Mouse (Mus musculus) heart, postnatal 25 days (tissue): Measurements from ENCODE around the gene Rassf8. TPM values are rescaled to one million over a fixed set of nuclear protein-coding genes. Genes with fewer than 3 reads are reported as not detected.
A peak's percentile ranks its signal among the peaks of the same experiment; 100 is the strongest.

Experiments
- DNase-seq: peaks from one replicate; pipeline ENCODE4 v3.0.0; 2022; ENCODE audit warnings: low spot score
- intact Hi-C: fragments of 180-260 bp; cut with DNase I; formaldehyde crosslinking; loops from one replicate; pipeline ENCODE4 v1.15.1; 2025
- total RNA-seq, 2 experiments: library from RNA; stranded (reverse); gene quantifications; 2 replicates each; pipeline ENCODE4 v1.2.3; 2021

Rassf8 gene
- total RNA-seq, 2 experiments from 2014 or later: 56.4 to 56.8 TPM

DNA sequence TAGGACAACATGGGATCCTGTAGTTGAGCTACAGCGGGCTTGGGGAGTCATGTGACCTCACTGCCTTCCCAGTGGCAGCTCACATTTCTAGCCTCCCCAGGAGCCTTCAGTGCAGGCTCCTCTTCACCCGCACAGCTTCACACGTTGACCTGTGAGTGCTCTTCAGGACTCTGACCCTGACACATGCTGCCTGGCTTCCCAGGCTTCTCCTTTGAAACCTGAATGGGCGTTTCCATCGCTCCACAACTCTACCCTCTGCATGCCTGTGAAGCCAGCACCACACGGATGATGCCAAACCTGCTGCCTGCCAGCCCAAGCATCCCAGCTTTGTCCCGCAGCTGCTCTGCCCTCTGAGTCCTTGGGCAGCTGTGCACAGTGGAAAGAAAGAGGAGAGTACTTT lies 63.0 kb downstream of the Rassf8 start:
- intact Hi-C loops: no loop called here

DNA sequence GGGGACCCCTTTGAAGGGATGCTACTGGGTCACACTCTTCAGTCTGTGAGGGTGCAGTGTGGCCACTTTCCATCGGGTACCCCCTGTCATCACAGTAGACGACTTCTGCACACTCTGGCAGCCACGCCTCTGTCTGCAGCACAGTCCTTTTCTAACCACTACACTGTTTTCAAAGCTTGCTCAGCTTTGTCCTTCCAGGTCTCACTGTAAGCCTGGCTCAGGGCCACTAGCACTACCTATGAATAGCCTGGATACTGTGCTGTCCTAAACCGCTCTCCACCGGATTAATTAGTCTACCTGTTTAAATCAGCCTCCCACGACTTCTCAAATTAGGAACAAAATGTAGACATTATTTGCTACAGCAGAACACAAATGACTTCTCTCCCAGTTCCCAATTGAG lies 63.5 kb downstream of the Rassf8 start:
- intact Hi-C loops: no loop called here
- no peak for DNase-seq

More for the DNA sequence above, 63.0 kb downstream of the Rassf8 start:
- no peak for DNase-seq

GRCm38 (mm10) chr6:145811174-145811573 lies 64.6 kb downstream of the Rassf8 start:
- intact Hi-C loops: no loop called here

GRCm38 (mm10) chr6:145815200-145815599 lies 68.7 kb downstream of the Rassf8 start:
- intact Hi-C loops: no loop called here
- DNase-seq: no peak

More at GRCm38 (mm10) chr6:145811174-145811573, 64.6 kb downstream of the Rassf8 start:
- DNase-seq: no peak

- DNase-seq: no peak
- intact Hi-C loops: no loop called here
Measured at GRCm38 (mm10) chr6:145819151-145819550, 72.6 kb downstream of the Rassf8 start.

DNA sequence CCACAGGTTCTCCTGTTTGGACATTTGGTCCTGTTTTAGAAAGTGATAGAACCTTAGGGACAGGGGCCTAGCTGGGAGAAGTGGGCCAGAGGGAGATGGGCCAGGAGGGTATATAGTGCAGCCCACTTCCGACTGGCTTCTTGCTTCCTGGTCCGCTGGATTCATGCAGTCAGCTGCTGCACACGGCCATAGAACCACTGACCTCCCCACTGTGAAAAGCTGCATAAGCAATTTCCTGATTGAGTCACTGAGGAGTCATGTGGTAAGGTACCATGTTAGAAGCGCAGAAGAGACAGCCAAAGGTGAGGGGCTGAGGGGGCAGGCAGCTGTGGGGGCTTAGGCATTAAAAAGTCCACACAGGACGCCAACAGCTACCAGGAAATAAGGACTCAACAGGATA lies 75.7 kb downstream of the Rassf8 start:
- intact Hi-C loops: loop anchor here (5.0 to 10.0 kb wide), 3 partner anchors 380 to 593 kb away; no protein-coding TSS in a partner anchor
- DNase-seq: no peak

GRCm38 (mm10) chr6:145823103-145823502 lies 76.6 kb downstream of the Rassf8 start:
- intact Hi-C loops: loop anchor here (5.0 to 10.0 kb wide), 3 partner anchors 381 to 592 kb away; no protein-coding TSS in a partner anchor
- DNase-seq: no peak

- intact Hi-C loops: loop anchor here (2.0 to 10.0 kb wide), 4 partner anchors 381 to 591 kb away; no protein-coding TSS in a partner anchor
- DNase-seq: no peak
Measured at GRCm38 (mm10) chr6:145823588-145824234, 77.2 kb downstream of the Rassf8 start.

GRCm38 (mm10) chr6:145826305-145826704 lies 79.8 kb downstream of the Rassf8 start:
- no peak for DNase-seq
- intact Hi-C loops: loop anchor here (5.0 to 10.0 kb wide), 2 partner anchors 516 to 588 kb away; no protein-coding TSS in a partner anchor

GRCm38 (mm10) chr6:145829062-145829835 lies 82.7 kb downstream of the Rassf8 start:
- no peak for DNase-seq
- intact Hi-C loops: loop anchor here (5.0 to 10.0 kb wide), 2 partner anchors 513 to 586 kb away; no protein-coding TSS in a partner anchor

GRCm38 (mm10) chr6:145830117-145830516 lies 83.6 kb downstream of the Rassf8 start:
- peak; percentile 43 for DNase-seq
- intact Hi-C loops: loop anchor here (1.0 to 5.0 kb wide), 2 partner anchors 342 to 441 kb away; no protein-coding TSS in a partner anchor

- intact Hi-C loops: loop anchor here (1.0 to 5.0 kb wide), 2 partner anchors 342 to 441 kb away; no protein-coding TSS in a partner anchor
Measured at GRCm38 (mm10) chr6:145830617-145831016, 84.1 kb downstream of the Rassf8 start.

GRCm38 (mm10) chr6:145832927-145833326 lies 86.4 kb downstream of the Rassf8 start:
- DNase-seq: no peak
- intact Hi-C loops: loop anchor here (5.0 kb wide), 1 partner anchor 339 kb away; no protein-coding TSS in a partner anchor

More at GRCm38 (mm10) chr6:145830617-145831016, 84.1 kb downstream of the Rassf8 start:
- DNase-seq: no peak

DNA sequence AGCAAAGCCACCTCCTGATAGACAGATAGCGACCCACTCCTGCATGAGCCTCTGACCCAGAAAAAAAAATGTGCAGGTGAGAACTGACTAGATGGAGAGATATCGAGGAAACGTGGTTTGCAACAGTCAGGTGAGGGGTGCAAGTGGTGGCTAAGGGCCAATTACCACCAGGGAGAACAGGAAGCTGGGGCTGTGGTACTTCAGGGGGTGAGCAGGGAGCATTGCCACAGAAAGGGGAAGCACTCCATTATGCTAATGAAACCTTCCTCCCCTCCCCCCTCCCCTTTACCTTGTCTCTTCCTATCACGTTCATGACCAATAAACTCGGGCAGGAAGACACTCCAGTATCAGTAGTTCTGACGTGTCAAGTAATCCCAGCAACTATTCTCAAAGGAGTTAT lies 88.8 kb downstream of the Rassf8 start:
- intact Hi-C loops: no loop called here
- DNase-seq: no peak

DNA sequence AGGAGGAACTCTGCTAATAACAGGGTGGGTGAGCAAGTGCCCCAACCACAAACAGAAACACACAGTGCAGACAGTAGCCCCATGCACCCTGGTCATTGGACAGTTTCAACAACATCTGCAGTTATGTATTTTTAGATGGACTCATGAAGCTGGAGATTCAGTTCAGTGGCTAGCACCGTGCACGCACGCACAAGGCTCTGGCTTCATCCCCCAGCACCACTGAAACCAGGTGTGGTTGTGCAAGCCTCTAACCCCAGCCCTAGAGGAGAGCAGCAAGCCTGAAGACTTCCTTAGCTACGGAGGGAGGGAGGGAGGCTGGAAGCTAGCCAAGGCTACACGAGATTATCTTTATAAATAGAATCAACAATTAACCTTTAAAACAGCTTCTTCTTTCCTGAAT lies 99.1 kb downstream of the Rassf8 start:
- intact Hi-C loops: no loop called here
- DNase-seq: no peak

GRCm38 (mm10) chr6:145846076-145846475 lies 99.5 kb downstream of the Rassf8 start:
- intact Hi-C loops: no loop called here

GRCm38 (mm10) chr6:145846948-145847347 lies 100.4 kb downstream of the Rassf8 start:
- intact Hi-C loops: no loop called here
- DNase-seq: no peak

More at GRCm38 (mm10) chr6:145846076-145846475, 99.5 kb downstream of the Rassf8 start:
- no peak for DNase-seq

GRCm38 (mm10) chr6:145847661-145848060 lies 101.1 kb downstream of the Rassf8 start:
- intact Hi-C loops: no loop called here
- no peak for DNase-seq

GRCm38 (mm10) chr6:145850789-145851188 lies 104.2 kb downstream of the Rassf8 start:
- peak; percentile 40 for DNase-seq
- intact Hi-C loops: no loop called here

DNA sequence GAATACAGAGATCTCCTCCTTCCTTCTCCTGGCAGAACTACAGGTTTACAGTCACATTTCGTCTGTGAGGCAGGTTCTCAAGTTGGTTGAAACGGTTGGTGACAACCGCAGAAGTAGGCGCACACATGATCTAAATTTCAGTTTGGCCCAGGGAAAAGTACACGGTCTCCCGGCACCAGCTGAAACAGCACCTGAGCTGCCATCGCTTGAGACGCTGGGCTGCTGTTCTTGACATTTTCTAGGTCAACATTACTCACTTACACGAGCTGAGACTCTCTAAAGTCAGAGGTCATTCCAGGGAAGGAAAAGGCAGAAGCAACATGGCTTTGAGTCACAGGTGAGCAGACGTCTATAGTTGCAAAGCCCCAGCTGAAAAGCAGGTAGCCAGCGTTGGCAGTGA lies 105.4 kb downstream of the Rassf8 start:
- intact Hi-C loops: no loop called here

DNA sequence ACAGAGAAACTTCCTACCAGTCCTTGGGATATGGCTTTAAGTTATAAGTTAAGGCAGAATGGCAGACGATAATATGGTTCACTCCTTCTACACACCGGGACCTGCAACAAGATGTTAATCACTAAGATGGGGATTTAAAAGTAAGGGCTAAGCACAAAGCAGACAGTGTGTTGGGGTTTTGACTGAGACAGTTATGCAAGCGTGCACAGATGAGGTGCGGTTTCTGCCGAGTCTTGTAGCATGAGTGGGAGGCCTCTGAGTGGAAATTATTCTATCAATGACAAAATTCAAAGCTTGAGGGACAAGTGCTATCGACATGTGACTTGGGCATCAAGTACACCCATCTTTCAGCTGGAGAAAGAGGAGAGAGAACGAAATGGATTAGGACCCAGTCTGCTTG lies 106.2 kb downstream of the Rassf8 start:
- no peak for DNase-seq
- intact Hi-C loops: no loop called here

More for the DNA sequence above, 105.4 kb downstream of the Rassf8 start:
- no peak for DNase-seq
